Mouse (Mus musculus): ENCODE results near the gene Scaf4.
"Not testable (repeated sequence)": the region's sequence is repeated elsewhere in the genome, so short reads cannot be mapped to it uniquely, and the experiment has no call there.

Gene Scaf4

DNA sequence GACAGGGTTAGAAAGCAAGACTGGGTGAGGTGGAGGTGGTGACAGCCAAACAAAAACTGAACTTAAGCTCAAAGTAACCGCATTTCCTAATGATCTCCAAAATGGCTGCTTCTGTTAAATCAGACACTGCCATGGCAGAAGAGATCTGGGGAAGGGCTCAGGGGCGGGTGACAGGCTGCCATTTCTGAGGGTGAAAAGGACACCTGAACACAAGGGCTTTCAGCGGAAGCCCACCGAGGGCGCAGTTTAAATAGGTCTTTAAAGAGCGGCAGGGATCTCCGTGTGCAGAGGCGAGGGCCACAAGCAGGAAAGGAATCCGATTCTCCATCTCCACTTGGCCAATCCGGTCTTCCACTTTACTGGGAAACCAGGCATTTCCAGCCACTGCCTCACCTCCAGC lies 50.6 kb downstream of the Scaf4 start:
- no peak for DNase-seq

DNA sequence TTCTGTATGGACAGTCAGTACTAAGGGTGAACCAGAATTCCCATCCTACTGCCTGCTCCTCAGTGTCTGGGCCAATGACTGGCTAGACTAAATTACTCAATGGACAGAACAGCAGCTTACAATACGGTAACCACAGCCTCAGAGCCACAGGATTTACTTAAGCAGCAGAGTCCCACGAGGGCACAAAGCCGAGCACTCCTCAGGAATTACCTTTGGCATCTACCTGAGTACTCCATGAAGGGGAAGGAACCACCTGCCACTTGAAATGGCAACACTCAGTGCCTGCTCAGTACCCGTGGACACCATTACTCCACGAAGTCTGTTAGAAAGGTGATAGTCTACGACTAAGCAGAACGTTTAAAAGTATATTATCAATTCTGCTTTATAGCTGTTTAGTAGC lies 53.0 kb downstream of the Scaf4 start:
- no peak for DNase-seq

DNA sequence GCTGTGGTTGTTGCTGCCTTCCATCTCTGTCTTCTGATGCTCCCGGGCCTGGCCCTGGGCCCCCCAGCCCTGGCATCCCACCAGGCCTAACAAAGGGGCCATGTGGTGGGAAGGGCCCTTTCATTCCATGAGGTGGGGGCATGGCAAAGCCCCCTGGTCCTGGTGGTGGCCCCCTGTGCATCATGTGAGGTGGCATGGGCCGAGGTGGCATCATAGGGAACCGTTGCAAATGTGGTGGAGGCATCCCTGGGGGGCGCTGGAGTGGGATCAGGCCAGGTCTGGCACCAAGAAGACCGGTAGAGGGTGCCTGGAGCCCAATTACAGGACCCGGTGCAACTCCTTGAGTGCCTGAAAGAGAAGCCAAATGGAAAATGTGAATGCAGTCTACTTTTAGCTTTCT lies 54.4 kb downstream of the Scaf4 start:
- no peak for DNase-seq

DNA sequence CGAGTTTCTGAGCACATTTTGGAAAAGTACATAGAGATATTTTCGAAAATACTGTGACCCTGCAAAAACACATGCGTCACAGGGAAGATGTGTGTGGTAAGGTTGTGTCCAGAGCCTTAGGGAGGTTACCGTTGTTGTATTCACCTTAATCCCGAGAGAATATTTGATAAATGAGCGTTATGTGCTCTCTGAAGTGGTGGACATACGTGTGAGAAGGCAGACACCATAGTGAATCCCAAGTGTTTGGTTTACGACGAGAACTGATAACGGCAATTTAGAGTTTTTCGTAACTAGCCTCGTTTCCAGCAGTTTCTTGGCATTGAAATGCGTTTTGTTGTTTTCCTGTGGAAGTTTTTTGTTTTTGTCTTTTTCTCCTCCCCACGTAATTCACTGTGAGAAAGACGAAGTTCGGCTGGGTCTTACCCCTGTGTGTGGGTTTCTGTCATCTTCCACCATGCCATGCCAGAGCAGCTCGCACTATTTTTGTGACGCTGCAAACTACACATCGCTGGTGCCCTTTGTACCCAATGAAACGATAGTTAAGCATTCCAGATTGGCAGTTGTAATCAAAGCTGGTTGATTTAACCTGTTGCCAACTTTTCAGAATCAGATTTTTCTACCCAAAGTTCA lies 62.7 kb downstream of the Scaf4 start:
- DNase-seq = no peak

DNA sequence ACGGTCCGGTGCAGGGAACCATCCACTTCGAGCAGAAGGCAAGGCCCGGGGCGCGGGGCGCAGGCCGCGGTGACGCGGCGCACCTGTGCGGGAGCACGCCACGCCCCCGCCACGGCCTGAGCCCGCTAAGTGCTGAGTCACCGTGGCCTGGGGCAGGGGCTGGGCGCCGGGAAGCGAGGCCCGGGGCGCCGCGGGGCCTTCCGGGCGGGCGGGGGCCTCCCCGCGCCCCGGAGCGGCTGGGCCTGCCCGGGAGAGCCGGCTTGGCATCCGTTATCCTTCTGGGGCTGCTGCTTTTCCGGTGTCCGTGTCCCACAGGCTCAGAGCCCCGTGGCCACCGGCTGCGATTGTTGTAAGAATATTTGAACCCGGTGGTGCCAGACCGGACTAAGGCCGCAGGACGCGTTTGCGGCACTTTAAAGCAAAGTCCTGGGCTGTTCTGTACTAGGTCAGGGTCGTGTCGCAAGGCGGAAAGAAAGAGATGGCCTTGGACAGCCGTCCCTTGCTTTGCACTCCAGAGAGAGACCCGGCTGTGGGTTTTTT lies 63.3 kb downstream of the Scaf4 start:
- DNase-seq = no peak

DNA sequence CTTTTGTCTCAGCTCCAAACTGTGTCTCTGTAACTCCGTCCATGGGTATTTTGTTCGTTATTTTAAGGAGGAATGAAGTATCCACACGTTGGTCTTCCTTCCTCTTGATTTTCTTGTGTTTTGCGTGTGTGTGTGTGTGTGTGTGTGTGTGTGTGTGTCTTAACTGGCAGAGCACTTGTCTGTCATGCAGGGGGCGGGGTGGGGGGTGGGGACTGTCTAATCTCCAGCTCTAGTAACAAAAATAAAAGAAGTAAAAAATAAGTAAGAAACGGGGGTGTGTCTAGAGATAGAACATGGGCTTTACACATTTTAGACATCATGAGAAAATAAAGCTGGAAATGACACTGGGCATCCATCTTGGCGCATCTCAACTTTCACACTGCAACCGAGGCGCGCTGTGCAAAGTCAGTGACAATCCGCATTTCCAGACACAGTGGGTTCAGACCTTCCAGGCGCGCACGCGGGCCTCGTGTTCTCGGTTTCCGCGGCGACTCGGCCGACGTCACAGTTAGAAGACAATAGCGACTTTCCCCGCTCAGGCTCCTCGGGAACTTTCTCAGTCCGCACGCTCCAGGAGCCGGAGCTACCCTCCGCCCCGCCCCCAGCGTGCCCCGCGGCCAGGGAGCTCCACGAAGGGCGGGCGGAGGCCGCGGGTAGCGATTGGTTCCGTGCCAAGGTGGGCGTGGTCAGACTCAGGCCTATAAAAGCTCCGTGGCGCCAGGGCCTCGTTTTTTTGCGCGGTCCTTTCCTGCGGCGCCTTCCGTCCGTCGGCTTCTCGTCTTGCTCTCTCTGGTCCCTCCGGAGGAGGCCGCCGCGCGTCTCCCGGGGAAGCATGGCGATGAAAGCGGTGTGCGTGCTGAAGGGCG lies 64.0 kb downstream of the Scaf4 start, which contains the start of gene Sod1:
Sod1 (plus strand) TSS at position 729 of the 866 bp plus-strand sequence.
- peak; percentile 89 for DNase-seq

DNA sequence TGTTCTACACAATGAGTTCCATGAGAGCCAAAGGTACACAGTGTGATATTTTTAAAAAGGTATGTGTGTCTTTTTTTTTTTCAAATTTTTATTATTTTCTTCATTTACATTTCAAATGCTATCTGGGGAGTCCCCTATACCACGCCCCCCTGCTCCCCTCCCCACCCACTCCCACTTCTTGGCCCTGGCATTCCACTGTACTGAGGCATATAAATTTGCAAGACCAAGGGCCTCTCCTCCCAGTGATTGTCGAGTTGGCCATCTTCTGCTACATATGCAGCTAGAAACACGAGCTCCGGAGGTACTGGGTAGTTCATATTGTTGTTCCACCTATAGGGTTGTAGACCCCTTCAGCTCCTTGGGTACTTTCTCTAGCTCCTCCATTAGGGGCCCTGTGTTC lies 64.9 kb downstream of the Scaf4 start:
- DNase-seq = not testable (repeated sequence)

DNA sequence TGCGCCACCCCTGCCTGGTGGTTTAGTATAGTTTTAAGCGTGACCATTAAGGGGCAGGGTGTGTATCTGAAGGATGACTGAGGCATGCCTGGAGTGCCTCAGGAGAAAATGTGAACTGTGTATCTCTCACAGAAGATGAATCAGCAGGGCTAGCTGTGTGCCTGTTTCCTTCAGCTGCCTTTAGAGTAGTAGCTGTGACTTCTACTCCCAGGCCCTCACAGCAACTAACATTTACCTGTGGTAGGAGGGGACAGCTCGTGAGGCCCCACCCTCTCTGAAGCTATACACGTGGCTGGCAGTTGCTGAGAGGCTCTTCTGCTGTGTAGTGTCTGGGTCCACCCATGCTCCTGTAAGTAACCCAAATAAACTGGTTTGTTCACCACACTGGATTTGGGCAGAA lies 66.4 kb downstream of the Scaf4 start:
- DNase-seq = no peak

DNA sequence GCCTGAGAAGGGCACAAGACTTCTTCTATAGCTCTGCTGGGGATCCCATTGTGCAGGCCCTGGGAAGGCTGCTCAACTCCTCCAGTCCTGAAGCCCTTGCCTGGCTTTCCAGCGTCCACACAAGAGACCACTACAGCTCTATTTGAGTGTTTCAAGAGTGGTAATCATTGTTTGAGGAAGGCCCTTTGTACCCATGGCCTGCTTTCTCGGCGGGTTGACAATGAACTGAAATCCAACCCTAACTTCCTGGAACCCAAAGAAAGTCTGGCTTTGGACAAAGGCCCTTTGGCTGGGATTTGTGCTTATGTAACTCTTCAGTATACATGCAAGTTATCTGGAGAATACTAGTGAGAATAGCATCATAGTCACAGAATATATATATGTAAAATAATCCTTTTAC lies 66.9 kb downstream of the Scaf4 start:
- DNase-seq = peak; percentile 75

DNA sequence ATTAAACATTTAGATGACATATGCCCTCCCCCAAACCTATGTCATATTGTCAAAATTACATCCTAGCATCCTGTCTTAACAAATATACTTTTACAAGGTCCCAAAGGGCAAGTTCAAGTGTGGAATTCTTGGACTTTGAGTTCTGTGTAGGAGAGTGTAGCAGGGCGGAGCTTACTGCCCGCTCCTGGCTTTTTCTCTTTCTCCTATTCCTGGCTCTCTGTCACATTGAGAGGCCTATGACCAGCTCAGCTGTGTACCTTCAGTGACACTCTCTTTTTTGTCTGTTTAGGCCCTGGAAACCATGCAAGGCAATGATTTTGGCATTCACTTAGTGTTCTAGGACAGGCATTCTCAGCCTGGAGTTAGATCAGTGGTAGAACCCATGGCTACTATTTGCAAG lies 67.9 kb downstream of the Scaf4 start:
- DNase-seq = peak; percentile 54

DNA sequence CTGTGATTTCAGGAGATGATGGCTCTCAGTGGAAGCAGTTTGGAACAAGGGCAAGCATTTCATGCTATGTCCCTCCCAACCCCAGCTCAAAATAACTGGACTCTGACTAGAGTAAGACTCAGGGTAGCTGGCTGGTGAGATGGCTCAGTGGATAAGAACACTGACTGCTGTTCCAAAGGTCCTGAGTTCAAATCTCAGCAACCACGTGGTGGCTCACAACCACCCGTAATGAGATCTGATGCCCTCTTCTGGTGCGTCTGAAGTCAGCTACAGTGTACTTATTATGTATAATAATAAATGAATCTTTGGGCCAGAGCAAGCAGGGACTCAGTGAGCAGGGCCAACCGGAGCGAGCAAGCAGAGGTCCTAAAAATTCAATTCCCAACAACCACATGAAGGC lies 68.4 kb downstream of the Scaf4 start:
- DNase-seq = not testable (repeated sequence)

DNA sequence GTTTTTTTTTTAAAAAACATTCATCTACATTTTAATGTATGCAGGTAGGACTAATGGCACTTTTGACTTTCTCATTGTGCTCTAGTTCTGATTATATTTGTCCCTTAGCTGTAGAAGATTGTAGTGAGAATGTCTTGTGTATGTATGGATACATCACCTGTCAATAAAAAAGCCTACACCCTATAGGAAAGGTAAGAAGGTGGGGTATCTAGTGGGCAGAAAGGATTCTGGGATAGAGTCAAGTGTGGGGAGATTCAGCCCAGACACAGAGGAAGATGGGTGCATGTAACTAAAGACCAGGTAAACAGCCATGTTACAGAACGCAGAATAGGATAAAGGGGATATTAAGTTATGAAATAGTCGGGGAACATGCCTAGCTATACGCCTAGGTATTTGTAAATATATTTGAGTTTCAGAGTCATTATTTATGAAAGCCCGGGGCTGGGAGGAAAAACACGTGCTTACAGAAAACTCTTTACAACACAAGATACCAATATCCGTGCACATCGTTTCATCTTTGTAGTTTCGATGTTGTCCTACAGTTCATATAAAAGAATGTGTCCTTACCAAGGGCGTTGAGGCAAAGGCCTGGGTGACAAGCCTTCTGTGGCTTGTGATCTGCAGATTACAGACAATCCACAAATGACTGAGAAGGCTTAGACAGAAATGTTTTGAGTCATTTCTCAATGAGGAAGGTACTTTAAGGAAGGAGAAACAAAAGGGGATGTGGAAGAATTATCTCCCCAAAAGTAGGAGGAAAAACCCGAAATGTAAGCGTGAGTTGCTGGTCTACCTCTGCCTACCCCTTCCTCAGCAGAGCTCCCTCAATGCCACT lies 69.4 kb downstream of the Scaf4 start:
- DNase-seq = no peak

DNA sequence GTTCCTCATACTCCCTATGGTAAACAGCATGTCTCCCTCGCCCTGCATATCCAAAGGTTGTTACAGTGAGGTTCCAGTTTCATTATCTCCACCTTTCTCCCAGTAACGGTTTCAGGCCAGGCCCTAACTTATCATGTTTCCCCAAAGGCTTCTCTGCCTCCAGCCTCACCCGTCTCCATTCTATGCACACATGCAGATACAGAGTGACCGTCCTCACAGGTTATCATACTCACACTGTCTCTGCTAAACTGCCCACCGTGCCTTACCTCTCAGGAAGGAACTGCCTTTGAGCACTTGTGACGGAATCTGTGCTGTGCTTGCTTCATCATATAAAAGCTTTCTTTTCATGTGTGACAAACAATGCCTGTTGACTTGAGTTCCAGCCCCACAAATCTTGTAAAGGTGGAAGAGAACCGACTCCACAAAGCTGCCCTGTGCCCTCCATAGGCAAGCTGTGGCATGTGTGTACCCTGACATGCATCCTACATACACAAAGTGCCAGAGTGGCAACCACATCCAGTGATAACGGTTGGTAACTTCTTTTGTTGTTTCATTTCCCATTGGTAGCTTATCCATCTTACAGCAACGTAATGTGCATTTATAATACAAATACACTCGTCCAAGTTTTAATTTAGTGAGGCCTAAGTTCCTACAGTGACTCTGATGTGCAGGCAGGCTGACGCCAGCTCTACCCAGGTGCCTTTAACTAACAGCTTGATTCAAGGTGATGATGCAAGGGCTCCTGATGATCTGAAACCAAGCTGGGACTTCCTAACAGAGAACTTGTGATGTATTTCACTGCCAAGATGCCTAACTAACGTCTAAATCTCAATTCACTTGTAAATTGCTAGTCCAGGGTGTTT lies 70.6 kb downstream of the Scaf4 start:
- no peak for DNase-seq

DNA sequence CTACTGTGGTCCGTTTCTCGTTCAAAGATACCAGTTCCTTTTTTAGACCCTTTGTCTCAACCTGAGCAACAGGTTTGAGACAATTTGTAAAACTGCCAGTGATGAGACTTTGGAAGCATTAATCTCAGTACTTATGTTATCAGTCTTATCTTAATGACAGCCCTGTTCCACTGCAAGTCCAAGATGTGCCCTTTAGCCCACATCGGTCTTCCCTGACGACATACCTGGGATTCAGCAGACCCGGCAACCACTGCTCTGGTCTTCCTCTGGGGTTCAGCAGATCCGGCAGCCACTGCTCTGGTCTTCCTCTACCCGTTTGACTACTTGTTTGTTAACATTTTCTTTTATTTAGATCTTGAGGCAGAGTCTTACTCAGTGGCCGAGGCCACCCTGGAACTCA lies 72.5 kb downstream of the Scaf4 start:
- DNase-seq = no peak

DNA sequence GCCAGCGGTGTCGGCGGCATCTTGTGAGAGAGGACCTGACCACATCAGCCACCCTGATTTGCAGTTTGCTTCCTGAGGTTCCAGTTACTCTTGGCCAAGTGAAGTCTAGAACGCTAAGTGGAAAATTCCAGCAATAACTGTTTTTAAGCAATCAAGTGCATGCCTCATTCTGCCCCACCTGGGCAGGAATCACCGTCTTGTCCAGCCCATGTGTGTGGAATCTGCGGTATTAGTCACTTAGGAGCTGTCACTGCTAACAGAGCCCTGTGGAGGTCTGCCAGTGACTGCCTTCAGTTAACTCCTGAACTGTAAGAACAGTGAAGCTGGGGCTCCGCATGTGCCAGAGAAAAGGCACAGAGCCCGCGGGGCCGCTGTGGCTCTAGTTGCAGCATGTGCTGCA lies 73.6 kb downstream of the Scaf4 start:
- no peak for DNase-seq

DNA sequence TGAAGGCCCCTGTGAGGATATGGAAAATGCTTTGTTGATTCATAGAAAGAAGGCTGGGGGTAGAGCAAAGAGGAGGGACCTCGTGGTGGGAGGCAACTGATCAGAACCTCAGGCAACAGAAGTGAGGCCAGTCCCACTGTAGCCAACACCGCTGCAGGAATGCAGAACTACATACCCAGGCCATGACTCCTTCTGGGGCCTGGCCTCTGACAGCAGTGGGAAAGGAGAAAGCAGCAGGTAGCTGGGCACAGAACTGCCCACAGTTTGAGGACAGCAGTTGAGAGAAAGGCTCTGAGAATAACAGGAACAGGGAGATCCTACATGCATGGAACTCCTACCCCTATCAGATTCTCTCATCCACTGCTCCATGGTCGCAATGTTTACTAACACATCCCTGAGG lies 75.3 kb downstream of the Scaf4 start:
- DNase-seq = no peak

DNA sequence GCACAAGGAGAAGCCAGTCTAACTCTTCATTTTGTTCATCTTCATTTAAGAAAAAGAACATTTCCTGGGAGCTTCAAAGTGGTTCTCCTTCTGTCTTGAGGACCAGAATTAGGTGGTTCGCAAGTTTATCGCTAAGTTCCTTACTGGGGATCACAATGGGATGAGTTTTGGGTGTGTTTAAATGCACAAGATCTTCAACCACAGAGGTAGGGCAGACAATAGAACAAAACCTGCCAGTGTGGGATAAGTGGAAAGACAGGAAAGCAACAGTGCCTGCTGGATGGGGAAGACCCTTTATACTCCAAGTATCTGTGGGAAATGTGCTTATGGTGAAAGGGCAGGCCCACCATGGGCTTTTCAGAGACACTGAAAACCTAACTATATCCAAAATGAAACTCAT lies 79.4 kb downstream of the Scaf4 start:
- no peak for DNase-seq

DNA sequence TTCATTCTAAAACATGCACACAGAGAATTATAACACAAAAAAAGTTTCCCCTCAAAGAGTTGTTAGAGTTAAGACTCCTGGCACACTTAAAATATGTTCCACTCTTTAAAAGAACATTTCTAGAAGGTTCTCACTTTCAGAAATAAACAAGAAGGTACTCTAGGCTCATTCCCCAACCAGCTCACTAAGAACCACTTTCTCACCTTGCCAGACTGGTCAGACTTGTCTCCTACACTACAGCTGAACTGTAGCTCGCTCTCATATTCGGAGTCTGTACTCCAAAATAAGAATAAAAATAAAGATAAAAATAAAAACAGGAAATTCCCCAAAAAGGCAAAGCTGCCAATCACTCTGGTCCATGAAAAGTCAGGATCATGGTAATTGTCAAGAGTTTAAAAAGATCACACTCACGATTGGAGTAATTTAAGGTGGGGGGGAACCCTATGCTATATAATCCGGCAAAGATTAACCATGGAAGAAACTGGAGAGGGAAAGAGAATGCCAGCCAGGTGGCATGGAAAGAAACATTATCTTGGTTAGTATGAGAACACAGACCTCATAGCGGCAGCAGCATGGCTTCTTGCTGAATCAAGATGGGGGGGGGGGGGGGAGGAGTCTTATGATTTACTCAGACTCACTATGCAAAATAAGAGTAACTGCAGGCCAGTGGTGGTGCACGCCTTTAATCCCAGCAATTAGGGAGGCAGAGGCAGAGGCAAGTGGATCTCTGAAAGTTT lies 80.9 kb downstream of the Scaf4 start:
- DNase-seq = no peak

DNA sequence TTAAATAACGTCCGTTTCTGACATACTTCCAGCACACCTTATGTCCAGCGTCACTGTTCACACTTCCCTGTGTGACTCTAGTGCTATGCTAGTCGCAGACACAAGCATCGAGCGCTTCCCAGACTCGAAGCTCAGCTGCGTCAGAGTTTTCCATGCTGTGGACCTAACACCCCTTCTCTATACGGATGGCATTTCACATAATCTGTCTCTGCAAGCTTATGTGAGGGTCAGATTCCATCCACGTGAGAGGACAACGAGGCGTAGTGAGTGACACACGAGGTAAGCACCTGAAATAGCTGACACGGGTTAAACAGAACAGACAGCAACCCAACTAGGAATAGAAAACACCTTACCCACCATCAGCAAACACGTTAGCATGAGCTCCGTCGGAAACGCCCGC lies 82.2 kb downstream of the Scaf4 start:
- no peak for DNase-seq

DNA sequence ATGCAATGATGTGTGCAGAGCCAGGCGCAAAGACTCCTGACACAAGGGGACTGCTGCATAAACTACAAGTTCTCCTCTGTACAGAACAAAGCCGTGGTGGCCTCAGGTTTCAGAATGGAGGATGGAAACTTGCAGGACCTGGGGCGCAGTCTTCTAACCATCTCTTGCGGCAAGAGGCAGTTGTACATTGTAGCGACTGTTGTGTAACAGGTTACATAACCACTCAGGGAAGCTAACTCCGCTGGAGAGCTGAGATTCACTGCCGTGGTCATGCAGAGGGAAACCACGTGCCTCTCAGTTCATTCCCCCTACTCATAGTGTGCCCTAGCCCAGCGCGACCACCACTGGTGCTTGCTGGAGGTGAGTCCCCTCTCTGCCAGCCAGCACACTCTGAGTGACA lies 85.1 kb downstream of the Scaf4 start:
- DNase-seq = no peak

DNA sequence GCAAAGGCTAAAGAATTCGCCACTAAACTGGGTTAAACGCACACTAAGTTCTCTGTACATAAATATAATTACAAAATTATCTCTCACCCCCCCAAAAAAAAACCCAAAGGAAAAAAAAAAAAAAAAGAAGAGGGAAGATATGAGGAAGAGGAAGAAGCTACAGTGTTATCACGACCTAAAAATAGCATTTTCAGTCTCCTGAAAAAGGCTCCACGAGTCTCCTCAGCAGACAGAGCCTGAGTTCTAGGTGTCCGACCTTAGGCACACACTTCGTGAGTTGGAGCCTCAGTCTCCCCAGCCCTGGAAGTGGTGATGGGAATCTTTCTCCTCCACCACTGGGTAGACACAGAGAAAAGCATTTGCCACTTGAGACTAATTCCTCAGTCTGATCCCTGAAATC lies 85.7 kb downstream of the Scaf4 start:
- no peak for DNase-seq
